Mouse (Mus musculus): Measurements from ENCODE around the gene Kif26b.

DNA sequence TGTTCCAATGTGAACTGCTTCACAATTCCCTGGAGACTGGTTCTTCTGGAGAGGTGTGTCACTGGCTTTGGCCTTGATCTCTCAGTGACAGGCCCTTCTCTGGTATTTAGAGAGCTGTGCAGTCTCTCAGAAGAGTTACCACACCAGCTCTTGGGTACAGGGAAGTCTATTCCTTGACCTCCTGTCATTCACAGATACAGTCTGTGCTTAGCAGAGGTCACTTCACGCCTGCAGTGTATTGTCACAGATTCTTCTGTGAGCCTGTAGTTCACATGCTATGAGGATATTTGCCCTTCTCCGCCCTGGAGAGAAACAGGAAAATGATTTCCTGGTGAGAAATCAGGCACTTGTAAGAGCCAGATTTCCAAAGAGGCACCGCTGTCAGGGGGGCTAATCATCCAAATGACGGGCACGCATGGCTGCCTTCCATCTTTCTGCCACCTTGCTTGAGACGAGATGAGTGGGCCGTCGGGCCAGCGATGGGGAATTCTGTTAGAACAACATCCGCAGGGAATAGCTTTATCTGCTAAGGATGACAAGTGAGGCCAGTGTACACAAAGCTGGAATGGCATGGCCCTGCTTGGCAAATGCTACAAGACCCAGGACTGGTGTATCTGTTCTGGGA lies 309.9 kb downstream of the Kif26b start:
- TF ChIP-seq CTCF (IDR thresholded peaks at IDR 0.05) (no peak), EP300 (IDR thresholded peaks at IDR 0.05) (no peak)
